In the genomic region with DNA sequence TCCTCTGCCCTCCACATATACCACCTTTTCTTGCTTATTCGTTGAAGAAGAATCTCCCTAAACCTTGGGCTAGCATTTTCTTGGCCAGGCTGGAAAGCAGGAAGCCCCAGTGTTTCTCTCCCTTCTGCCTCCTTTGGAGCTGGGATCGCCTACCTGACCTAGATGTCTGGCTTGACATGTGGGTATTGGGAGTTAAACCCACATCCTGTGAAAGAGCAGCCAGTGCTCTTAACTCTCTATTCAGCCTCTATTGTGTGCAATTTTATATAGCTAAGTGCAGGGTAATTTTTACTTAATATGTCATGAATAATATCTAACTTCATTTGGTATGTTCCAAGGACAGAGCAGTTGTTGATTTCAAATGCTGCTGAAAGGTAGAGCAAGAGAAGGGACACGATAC, we compare ENCODE assay signal across 11 mouse cellular contexts.
"Had no signal": no experiment of that assay in that cellular context is flagged by ENCODE, and none has a peak within 500 bp of the region (broad histone marks: within the 10 kb centered on the region; RNA-seq: fewer than 3 reads in every experiment).

No protein-coding gene starts in this region.

- DNase-seq: kidney, adult 18-20 months; kidney, adult 9 months; kidney, postnatal 14 days; kidney, postnatal 4 days; layer of hippocampus, adult 9-11 months; liver, embryonic 13.5 days; lung, adult 2 months; lung, postnatal 14 days; lung, postnatal 4 days; midbrain, embryonic 14.5 days had no signal

- ATAC-seq: intestine, embryonic 16.5 days had no signal
